Mouse (Mus musculus) layer of hippocampus, adult 2 months (tissue): ENCODE results near the gene Esyt3. TPM values are rescaled to one million over a fixed set of nuclear protein-coding genes. Genes with fewer than 3 reads are reported as not detected.

Source experiments
- DNase-seq, 2 experiments: peaks; one replicate each; pipeline ENCODE4 v3.0.0; 2022; ENCODE audit warnings: low spot score in 2 of 2
- H3K27ac ChIP-seq: fragments of 200-600 bp; 2 replicates; pipeline ENCODE4 v1.8.1; 2022
- H3K4me3 ChIP-seq: fragments of 200-600 bp; 2 replicates; pipeline ENCODE4 v1.8.1; 2022; ENCODE audit warnings: mild to moderate bottlenecking
- CTCF ChIP-seq: fragments of 200-600 bp; conservative IDR thresholded peaks from 2 replicates; pipeline ENCODE4 v1.8.1; 2022; ENCODE audit warnings: antibody characterized with exemption, mild to moderate bottlenecking, moderate library complexity
- total RNA-seq, 2 experiments: library from RNA; stranded (reverse); gene quantifications; 2 replicates each; pipeline ENCODE4 v1.2.3; 2021

The Esyt3 gene
- total RNA-seq, 2 experiments from 2014 or later = 1.7 to 1.9 TPM

DNA sequence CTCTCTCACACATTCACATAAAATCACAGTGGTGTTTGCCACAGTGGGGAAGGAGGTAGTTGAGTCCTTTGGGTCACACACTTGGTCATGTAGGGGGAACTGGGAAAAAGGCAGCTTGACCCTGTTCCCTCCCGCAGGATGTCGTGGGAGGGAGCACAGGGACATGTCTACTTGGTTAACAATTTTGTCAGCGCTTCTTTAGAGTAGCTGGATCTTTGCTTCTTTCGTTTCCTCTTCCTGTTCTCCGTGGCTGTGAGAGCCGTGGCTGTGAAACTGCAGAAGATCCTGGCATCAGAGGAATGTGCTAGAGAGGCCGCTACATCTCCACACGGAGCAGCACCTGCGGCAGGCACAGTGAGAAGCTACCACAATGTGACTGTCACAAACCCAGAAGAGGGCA lies 24.2 kb upstream of the Esyt3 start:
- no peak for TF ChIP-seq CTCF
- Histone ChIP-seq H3K27ac (no peak overlapping the region), H3K4me3 (no peak overlapping the region)

GRCm38 (mm10) chr9:99379194-99379593 lies 20.8 kb upstream of the Esyt3 start:
- no peak for TF ChIP-seq CTCF
- DNase-seq = no peak
- H3K4me3 ChIP-seq = no peak overlapping the region
- no peak overlapping the region for H3K27ac ChIP-seq

More for the DNA sequence above, 24.2 kb upstream of the Esyt3 start:
- no peak for DNase-seq

DNA sequence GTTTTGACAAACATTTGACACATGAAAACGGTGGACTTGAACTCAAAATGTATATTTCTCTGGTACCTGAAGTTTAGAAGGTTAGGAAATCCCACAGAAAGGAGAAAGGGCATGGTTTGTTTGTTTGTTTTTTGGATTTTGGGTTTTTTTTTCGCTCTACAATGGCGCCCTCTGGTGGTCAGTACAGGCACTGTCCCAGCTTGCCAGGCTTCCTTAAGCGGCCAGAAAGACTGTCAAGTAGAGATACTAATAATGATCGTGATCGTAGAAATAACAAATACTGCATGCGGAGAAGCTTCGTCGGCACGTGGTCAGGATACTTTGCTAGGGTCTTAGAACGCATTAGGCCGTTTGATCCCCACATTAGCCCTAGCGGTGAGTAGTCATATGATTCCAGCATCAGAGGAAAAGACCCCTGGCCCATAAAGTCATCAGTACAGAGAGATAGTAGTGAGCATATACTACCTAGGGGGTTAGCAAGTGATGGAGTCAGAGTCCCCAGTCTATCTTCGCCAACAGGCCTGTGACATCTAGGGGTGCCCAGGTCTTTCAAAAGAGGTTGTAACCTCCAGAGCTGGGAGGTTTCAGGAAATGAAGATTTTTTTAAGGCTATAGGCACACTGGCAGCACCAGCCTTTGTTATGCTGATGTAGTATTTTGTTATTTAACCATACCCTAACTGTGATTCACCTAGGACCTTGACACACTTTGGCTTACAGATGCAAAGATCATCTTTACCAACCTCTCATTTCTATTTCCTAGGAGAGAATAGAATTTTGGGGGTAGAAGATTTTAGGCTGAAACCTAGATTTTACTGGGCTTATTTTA lies 18.4 kb upstream of the Esyt3 start:
- H3K27ac ChIP-seq = no peak overlapping the region
- no peak overlapping the region; the same call in 1 of the 2 replicates for H3K4me3 ChIP-seq
- TF ChIP-seq CTCF = peak; percentile 100
- DNase-seq = peak in 1 of 2 experiments; percentile 79

DNA sequence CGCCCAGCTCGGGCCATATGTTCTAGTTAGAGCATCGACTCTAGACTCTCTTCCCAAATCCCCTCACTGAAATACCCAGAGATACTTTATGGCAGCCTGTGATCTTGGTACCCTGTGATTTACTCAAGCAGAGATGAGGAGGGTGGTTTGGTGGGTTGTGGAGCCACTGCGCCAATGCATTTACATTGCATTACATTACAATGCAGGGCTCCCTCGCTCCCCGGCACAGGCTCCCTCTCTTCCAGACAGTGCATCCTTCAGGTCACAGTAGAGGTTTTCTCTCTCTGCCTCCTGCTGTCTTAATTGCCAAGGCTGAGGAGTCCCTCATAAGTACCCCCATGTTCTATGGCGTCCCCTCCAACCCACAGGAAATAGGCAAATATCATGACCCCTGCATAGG lies 10.1 kb upstream of the Esyt3 start:
- no peak for TF ChIP-seq CTCF
- DNase-seq = no peak
- Histone ChIP-seq H3K27ac (no peak overlapping the region), H3K4me3 (no peak overlapping the region)

DNA sequence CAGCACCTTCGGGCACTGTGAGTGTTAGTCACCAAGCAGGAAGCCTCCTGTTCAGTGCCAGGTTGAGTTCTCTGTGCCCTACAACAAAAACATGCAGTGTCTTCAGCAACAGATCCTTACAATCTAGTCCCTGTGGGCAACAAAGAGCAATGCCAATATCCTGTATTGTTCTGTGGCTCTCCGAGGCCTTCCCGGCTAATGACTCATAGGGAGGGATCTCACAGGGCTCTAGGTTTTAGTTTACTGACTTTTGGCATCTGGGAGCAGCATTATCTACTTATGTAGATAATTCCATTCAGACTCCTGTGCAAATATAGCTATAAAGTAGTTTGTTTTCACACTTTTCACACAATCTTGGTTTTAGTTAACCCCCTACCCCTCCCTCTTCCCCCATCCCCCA lies 7.5 kb upstream of the Esyt3 start:
- TF ChIP-seq CTCF = no peak

GRCm38 (mm10) chr9:99363076-99363475 lies 4.7 kb upstream of the Esyt3 start:
- Histone ChIP-seq H3K4me3 (no peak overlapping the region), H3K27ac (no peak overlapping the region)
- no peak for TF ChIP-seq CTCF
- no peak for DNase-seq

More for the DNA sequence above, 7.5 kb upstream of the Esyt3 start:
- no peak overlapping the region for H3K4me3 ChIP-seq
- H3K27ac ChIP-seq = no peak overlapping the region
- no peak for DNase-seq

DNA sequence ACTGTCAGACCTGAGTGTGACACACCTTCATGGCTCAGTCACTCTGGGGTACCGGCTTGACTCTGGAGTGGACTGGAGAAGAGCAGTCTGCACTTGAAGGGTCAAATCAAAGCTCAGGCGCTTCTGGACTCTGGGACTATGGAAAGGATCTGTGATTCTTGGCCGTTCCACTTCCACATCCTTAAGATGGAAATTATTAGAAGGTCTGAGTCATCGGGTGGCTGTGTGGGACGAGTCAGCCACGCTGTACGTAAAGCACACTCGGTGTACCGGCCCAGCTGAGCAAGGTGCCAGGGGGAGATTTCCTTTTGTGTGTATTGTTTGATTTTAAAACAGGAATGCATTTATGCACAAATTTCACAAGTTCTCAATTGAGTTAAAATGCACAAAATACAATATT lies 3.6 kb upstream of the Esyt3 start:
- no peak for TF ChIP-seq CTCF
- DNase-seq = no peak
- no peak overlapping the region for H3K4me3 ChIP-seq
- no peak overlapping the region for H3K27ac ChIP-seq

DNA sequence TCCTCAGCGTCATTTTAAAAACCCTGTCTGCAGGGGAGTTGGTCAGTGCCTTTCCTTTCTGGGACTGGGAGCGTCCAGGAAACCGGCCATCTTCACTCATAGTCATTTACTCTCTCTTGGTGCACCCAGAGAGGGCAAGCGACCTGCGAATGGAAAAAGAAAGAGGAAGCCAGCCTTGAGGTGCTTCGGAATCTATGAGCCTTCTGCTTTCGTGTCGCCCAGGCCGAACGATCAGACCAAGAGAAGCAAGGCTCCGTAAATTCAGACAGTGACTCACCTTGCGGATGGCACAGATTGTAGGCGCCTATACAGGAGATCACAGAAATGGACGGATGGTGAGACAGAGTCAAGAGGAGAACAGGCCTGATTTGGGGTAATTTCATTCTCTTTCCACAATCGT lies 655 bp upstream of the Esyt3 start:
- no peak for TF ChIP-seq CTCF
- no peak overlapping the region for H3K4me3 ChIP-seq
- no peak for DNase-seq
- H3K27ac ChIP-seq = no peak overlapping the region

DNA sequence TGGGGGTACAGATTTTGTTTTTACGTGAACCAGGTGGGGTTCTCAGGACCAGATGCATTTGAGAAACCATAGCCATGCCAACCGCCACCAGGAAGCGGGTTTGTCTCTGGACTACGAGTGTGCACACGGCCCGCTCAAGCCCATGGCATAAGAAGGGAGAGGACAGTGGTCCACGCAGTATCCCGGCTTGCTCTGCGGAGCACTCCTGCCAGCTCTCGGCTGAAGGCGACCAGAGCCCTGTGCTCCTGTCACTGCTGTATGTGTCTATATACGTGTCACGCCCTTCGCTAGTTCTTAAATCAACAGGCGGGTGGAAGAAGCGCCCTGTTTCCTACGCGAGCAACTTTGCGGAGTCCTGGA lies 816 bp downstream of the Esyt3 start:
- Histone ChIP-seq H3K27ac (no peak overlapping the region), H3K4me3 (peak overlapping the region; percentile 53)
- DNase-seq = no peak
- TF ChIP-seq CTCF = no peak

- TF ChIP-seq CTCF = no peak
- no peak for DNase-seq
- H3K27ac ChIP-seq = no peak overlapping the region
- no peak overlapping the region for H3K4me3 ChIP-seq
These were observed 2.4 kb downstream of the Esyt3 start for GRCm38 (mm10) chr9:99355971-99356370.

GRCm38 (mm10) chr9:99354796-99355195 lies 3.6 kb downstream of the Esyt3 start:
- DNase-seq = no peak
- no peak overlapping the region for H3K27ac ChIP-seq
- TF ChIP-seq CTCF = no peak
- H3K4me3 ChIP-seq = no peak overlapping the region

- DNase-seq = no peak
- no peak overlapping the region for H3K4me3 ChIP-seq
- TF ChIP-seq CTCF = no peak
- H3K27ac ChIP-seq = no peak overlapping the region
These were observed 5.0 kb downstream of the Esyt3 start for GRCm38 (mm10) chr9:99353390-99353789.

DNA sequence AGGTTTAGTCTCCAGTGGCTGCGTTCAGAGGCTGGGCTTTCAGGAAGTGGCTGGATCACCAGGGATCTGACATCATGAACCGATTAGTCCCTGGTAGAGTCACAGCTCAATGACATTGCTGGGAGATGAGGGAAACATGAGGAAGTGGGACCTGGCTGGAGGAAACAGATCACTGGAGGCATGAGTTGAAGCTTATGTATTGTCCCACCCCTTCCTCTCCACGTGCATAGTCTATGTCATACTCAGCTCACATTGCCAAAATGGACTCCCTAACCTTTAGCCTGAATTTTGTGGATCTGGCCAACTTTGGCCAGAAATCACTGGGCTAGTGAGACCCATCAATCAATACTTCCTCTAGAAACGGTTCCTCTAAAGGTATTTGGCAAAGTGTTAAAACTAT lies 5.4 kb downstream of the Esyt3 start:
- TF ChIP-seq CTCF = no peak
- Histone ChIP-seq H3K4me3 (no peak overlapping the region), H3K27ac (no peak overlapping the region)
- DNase-seq = no peak

DNA sequence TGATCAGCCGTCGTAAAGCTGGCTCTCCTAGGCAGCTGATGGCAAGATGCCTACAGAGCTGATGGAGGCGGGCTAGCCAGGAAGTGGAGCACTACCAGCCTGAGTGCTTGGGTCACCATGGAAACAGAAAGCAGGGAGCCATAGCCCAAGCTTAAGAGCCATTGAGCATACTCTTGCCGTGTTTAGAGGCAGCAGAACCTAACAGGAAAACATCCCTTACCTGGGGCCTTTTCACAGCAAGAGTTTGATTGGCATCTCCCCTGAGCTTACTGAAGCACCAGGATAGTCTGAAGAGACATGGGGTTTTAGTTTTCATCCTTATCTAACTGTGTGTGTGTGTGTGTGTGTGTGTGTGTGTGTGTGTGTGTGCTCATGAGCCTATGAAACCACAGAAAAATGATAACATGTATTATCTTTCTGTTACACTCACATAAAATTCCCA lies 13.0 kb downstream of the Esyt3 start:
- Histone ChIP-seq H3K27ac (peak overlapping the region; percentile 66; the same call in 1 of the 2 replicates), H3K4me3 (no peak overlapping the region)
- DNase-seq = peak; percentile 52 to 79
- TF ChIP-seq CTCF = no peak
